Mouse (Mus musculus): Measurements from ENCODE around the gene Fbxl14. TPM values are rescaled to one million over a fixed set of nuclear protein-coding genes. Genes with fewer than 3 reads are reported as not detected.
A peak's percentile ranks its signal among the peaks of the same experiment; 100 is the strongest.

The Fbxl14 gene
- polyA plus RNA-seq, 1 experiment: 37.9 TPM

GRCm38 (mm10) chr6:119443742-119444645 is 35.5 kb upstream of the Fbxl14 start:
- Histone ChIP-seq H3K27ac (ENCODE audit: insufficient read depth, low read length) (no peak overlapping the region), H3K36me3 (ENCODE audit: control insufficient read depth, insufficient read depth, low read length, poor library complexity, severe bottlenecking) (no peaks in the 10 kb centered on the region), H3K9ac (ENCODE audit: low read depth, poor library complexity, severe bottlenecking) (no peak overlapping the region), H3K9me3 (replicated peaks; ENCODE audit: control insufficient read depth, insufficient read depth, low read length, poor library complexity, severe bottlenecking) (no peaks in the 10 kb centered on the region), H3K4me1 (ENCODE audit: control insufficient read depth, insufficient read depth, low read length) (peaks cover 3% of the 10 kb centered on the region), H3K4me3 (ENCODE audit: low read depth, low read length) (no peak overlapping the region), H3K27me3 (ENCODE audit: control insufficient read depth, insufficient read depth, low read length, poor library complexity, severe bottlenecking) (no peaks in the 10 kb centered on the region)
- TF ChIP-seq EP300 (IDR thresholded peaks at IDR 0.05; ENCODE audit: insufficient read depth, low read depth, low read length) (no peak), CTCF (IDR thresholded peaks at IDR 0.05; ENCODE audit: low read depth, low read length) (peak; percentile 98)

DNA sequence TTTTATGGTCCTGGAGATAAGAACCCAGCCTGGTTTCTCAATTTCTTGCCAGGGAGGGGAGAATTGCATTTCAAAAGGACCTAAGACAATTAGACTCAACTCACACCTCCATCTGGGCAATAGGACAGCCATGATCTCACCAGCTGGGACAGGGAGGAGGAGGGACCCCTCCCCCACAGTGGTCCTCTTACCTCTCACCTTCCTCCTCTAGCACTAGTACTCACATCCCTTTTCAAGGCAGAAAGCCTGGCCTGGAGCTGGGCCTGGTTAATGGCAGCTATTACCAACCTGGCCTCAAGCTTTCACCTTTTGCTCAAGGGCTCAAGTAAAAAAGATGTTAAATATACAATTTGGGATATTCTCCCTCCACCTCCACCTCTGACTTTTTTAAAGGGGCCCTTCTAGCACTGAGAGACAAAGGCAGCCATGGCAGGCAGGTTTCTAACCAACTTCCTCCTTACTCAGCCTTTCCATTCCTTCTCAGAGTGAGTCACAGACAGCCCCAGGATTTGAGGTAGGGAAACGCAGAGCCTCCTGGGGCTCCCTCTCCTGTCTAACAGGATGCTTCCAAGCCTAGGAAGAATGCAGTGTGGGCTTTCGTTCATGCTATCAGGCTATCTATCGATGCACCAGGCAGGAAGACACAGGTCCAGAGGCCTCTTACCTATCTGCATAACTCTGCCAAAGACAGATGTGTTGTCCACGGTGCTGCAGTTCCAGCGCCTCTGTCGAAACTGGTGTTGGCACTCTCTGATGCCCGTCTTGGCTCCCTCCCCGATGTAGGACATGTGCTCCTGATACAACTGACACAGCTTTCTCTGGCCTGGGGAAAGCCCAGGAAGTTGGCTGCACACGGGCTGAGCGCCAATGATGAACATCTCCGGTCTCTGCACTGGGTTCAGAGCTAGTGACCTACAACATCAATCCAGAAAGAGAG is 33.5 kb upstream of the Fbxl14 start:
- H3K9me3 ChIP-seq (replicated peaks; ENCODE audit: control insufficient read depth, insufficient read depth, low read length, poor library complexity, severe bottlenecking): no peaks in the 10 kb centered on the region
- no peak overlapping the region for H3K9ac ChIP-seq (ENCODE audit: low read depth, poor library complexity, severe bottlenecking)
- TF ChIP-seq POLR2A (IDR thresholded peaks at IDR 0.05; ENCODE audit: insufficient read depth, low read length) (no peak), CTCF (IDR thresholded peaks at IDR 0.05; ENCODE audit: low read depth, low read length) (no peak), EP300 (IDR thresholded peaks at IDR 0.05; ENCODE audit: insufficient read depth, low read depth, low read length) (no peak)
- no peak overlapping the region for H3K27ac ChIP-seq (ENCODE audit: insufficient read depth, low read length)
- H3K4me3 ChIP-seq (ENCODE audit: low read depth, low read length): no peak overlapping the region
- H3K4me1 ChIP-seq (ENCODE audit: control insufficient read depth, insufficient read depth, low read length): peaks cover 7% of the 10 kb centered on the region
- no peaks in the 10 kb centered on the region for H3K27me3 ChIP-seq (ENCODE audit: control insufficient read depth, insufficient read depth, low read length, poor library complexity, severe bottlenecking)
- no peaks in the 10 kb centered on the region for H3K36me3 ChIP-seq (ENCODE audit: control insufficient read depth, insufficient read depth, low read length, poor library complexity, severe bottlenecking)

- no peaks in the 10 kb centered on the region for H3K36me3 ChIP-seq (ENCODE audit: control insufficient read depth, insufficient read depth, low read length, poor library complexity, severe bottlenecking)
- H3K27ac ChIP-seq (ENCODE audit: insufficient read depth, low read length): peak overlapping the region; percentile 22; the same call in 1 of the 2 replicates
- no peaks in the 10 kb centered on the region for H3K27me3 ChIP-seq (ENCODE audit: control insufficient read depth, insufficient read depth, low read length, poor library complexity, severe bottlenecking)
- H3K9me3 ChIP-seq (replicated peaks; ENCODE audit: control insufficient read depth, insufficient read depth, low read length, poor library complexity, severe bottlenecking): no peaks in the 10 kb centered on the region
- no peak for TF ChIP-seq POLR2A (IDR thresholded peaks at IDR 0.05; ENCODE audit: insufficient read depth, low read length)
- no peak for TF ChIP-seq EP300 (IDR thresholded peaks at IDR 0.05; ENCODE audit: insufficient read depth, low read depth, low read length)
- no peak for TF ChIP-seq CTCF (IDR thresholded peaks at IDR 0.05; ENCODE audit: low read depth, low read length)
- H3K4me1 ChIP-seq (ENCODE audit: control insufficient read depth, insufficient read depth, low read length): peaks cover 7% of the 10 kb centered on the region
- H3K9ac ChIP-seq (ENCODE audit: low read depth, poor library complexity, severe bottlenecking): peak overlapping the region; percentile 26
- H3K4me3 ChIP-seq (ENCODE audit: low read depth, low read length): peak overlapping the region; percentile 10
Measured at GRCm38 (mm10) chr6:119448321-119449059, 31.0 kb upstream of the Fbxl14 start.

GRCm38 (mm10) chr6:119449060-119449499 is 30.4 kb upstream of the Fbxl14 start:
- Histone ChIP-seq H3K36me3 (ENCODE audit: control insufficient read depth, insufficient read depth, low read length, poor library complexity, severe bottlenecking) (no peaks in the 10 kb centered on the region), H3K4me3 (ENCODE audit: low read depth, low read length) (peak overlapping the region; percentile 10), H3K27me3 (ENCODE audit: control insufficient read depth, insufficient read depth, low read length, poor library complexity, severe bottlenecking) (no peaks in the 10 kb centered on the region), H3K27ac (ENCODE audit: insufficient read depth, low read length) (peak overlapping the region; percentile 22; the same call in 1 of the 2 replicates), H3K9ac (ENCODE audit: low read depth, poor library complexity, severe bottlenecking) (peak overlapping the region; percentile 26), H3K4me1 (ENCODE audit: control insufficient read depth, insufficient read depth, low read length) (peaks cover 7% of the 10 kb centered on the region), H3K9me3 (replicated peaks; ENCODE audit: control insufficient read depth, insufficient read depth, low read length, poor library complexity, severe bottlenecking) (no peaks in the 10 kb centered on the region)
- TF ChIP-seq POLR2A (IDR thresholded peaks at IDR 0.05; ENCODE audit: insufficient read depth, low read length) (no peak), CTCF (IDR thresholded peaks at IDR 0.05; ENCODE audit: low read depth, low read length) (peak; percentile 3), EP300 (IDR thresholded peaks at IDR 0.05; ENCODE audit: insufficient read depth, low read depth, low read length) (peak; percentile 67)
